Mouse (Mus musculus) neural tube, postnatal 0 days (tissue): ENCODE measurements around the gene Zfp281. TPM values are rescaled to one million over a fixed set of nuclear protein-coding genes. Genes with fewer than 3 reads are reported as not detected.

ENCODE experiments used
- polyA plus RNA-seq: library from polyadenylated mRNA; unstranded; fragments of >200 nt; fragmentation: Nextera tagmentation; extraction: Ambion mirVana; gene quantifications from 2 replicates; pipeline ENCODE4 v1.2.1, GENCODE M21; 2015

Zfp281 gene
- 13.5 and 13.9 TPM in 2 replicates for polyA plus RNA-seq

DNA sequence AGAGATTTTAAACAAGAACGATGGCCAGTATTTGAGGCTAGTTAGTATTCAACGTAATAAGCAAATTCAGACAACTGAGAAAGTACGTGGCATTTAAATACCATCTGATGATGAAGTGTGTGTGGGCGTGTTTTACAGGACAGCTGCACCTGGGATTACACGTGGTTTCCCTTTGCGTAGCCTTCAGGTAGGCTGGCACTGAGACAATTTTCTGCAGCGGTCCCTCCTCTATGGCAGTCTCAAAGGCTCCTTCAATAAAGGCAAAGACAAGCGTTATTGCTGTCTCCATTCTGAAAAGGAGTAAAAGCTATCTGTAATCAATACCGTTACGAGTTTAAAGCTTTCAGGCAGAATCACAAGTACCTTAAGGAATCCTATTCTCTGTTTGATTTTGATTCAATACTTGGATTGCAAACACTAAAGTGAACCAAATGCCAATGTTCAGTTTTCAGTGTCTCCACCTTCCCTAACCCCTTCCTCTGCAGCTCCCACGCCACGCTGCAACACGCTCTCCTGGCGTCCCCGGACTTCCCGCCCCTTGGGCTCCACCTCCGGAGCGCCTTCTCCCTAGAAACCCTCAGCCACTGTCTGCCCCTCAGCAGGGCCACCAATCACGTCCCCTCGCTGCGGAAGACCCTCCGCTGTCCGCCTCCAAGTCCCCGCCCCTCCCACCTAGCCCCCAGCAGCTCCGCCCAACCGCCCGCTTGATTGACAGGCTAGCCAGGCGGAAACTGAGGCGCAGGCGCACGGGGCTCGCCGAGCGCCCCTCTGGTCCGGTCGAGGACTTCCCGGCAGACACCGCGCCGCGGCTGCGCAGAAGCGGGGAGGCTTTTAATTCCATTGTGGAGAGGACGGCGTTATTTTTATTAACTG lies at the start of gene Zfp281:
Zfp281 (plus strand) TSS at position 756 of the 873 bp plus-strand sequence.

Other genes starting within 250 kb of the Zfp281 start
- gene Ddx59, start 209.6 kb upstream of the Zfp281 start, polyA plus RNA-seq, result 12.2 and 13.7 TPM in 2 replicates
- gene Kif14, start 158.6 kb upstream of the Zfp281 start, polyA plus RNA-seq, result 0.44 and 0.47 TPM in 2 replicates